Mouse (Mus musculus): ENCODE data around the gene Rngtt. TPM values are rescaled to one million over a fixed set of nuclear protein-coding genes. Genes with fewer than 3 reads are reported as not detected.
A peak's percentile ranks its signal among the peaks of the same experiment; 100 is the strongest.

Rngtt gene
- polyA plus RNA-seq, 1 experiment, result 3.4 TPM

DNA sequence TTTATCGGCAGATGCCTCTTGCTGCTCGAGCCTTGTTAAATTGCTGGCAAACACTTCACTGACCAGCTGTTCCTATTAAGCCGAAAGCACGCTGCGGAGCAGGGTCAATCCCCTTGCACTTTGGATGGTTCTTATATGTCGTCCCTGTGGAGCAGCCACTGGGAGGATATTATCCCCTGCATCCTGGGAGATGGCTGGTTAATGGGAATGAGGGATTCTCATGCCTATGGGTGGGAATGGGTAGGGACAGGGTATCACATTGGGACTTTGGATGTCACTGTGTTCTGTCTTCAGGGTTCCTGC lies 235.4 kb downstream of the Rngtt start:
- WGBS, result 23% methylated on average over 6 of the region's 6 CpGs

GRCm38 (mm10) chr4:33546278-33546677 lies 236.2 kb downstream of the Rngtt start:
- 88% methylated on average over 11 of the region's 11 CpGs for WGBS
- Histone ChIP-seq H3K27ac (ENCODE audit: insufficient read depth, low read depth, low read length) (no peak overlapping the region), H3K27me3 (replicated peaks; ENCODE audit: control insufficient read depth, insufficient read depth, low read length) (no peaks in the 10 kb centered on the region), H3K4me1 (ENCODE audit: control insufficient read depth, insufficient read depth, low read length) (no peaks in the 10 kb centered on the region), H3K36me3 (ENCODE audit: control insufficient read depth, insufficient read depth, low read length) (no peaks in the 10 kb centered on the region), H3K4me3 (ENCODE audit: insufficient read depth, low read depth, low read length) (no peak overlapping the region)
- no peak for DNase-seq
- TF ChIP-seq CTCF (conservative IDR thresholded peaks at IDR 0.05; ENCODE audit: insufficient read depth, insufficient read length, low read depth, low read length) (no peak), POLR2A (IDR thresholded peaks at IDR 0.05; ENCODE audit: low read depth, low read length) (no peak)

More for the DNA sequence above, 235.4 kb downstream of the Rngtt start:
- no peaks in the 10 kb centered on the region for H3K4me1 ChIP-seq (ENCODE audit: control insufficient read depth, insufficient read depth, low read length)
- H3K4me3 ChIP-seq (ENCODE audit: insufficient read depth, low read depth, low read length), result no peak overlapping the region
- H3K27me3 ChIP-seq (replicated peaks; ENCODE audit: control insufficient read depth, insufficient read depth, low read length), result no peaks in the 10 kb centered on the region
- no peaks in the 10 kb centered on the region for H3K36me3 ChIP-seq (ENCODE audit: control insufficient read depth, insufficient read depth, low read length)
- H3K27ac ChIP-seq (ENCODE audit: insufficient read depth, low read depth, low read length), result no peak overlapping the region
- TF ChIP-seq CTCF (conservative IDR thresholded peaks at IDR 0.05; ENCODE audit: insufficient read depth, insufficient read length, low read depth, low read length), result no peak
- no peak for TF ChIP-seq POLR2A (IDR thresholded peaks at IDR 0.05; ENCODE audit: low read depth, low read length)
- peak; percentile 37 for DNase-seq

DNA sequence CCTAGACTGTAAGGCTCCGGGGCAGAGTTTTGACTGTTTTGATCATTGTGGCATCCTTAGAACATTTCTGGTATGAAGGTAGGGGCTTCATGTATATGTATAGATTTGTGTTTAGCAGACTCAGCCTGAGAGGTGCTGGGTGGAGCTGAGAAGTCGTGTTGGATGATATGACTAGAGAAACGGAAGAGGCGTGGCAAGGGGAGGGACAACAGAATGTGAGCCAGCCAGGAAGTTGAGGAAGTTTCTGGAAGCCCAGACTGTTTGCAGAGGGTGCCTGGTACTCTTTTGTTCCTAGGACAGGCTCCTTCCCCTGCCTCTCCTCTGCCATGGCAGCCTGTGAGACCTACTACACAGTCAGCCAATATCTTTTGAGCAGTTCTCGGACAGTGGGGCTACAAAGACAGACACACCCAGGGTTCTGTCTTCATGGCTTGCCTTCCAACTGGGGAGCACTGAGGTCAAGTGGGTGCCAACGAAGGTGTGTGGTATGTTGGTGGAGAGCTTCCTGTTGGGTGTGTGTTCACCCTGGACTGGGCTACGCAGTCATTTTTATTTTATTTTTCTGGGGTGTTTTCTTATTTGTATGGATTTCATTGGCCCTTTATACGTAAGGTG lies 237.3 kb downstream of the Rngtt start:
- H3K4me3 ChIP-seq (ENCODE audit: insufficient read depth, low read depth, low read length), result no peak overlapping the region
- 78% methylated on average over 8 of the region's 8 CpGs for WGBS
- no peaks in the 10 kb centered on the region for H3K27me3 ChIP-seq (replicated peaks; ENCODE audit: control insufficient read depth, insufficient read depth, low read length)
- no peaks in the 10 kb centered on the region for H3K4me1 ChIP-seq (ENCODE audit: control insufficient read depth, insufficient read depth, low read length)
- H3K36me3 ChIP-seq (ENCODE audit: control insufficient read depth, insufficient read depth, low read length), result no peaks in the 10 kb centered on the region
- no peak overlapping the region for H3K27ac ChIP-seq (ENCODE audit: insufficient read depth, low read depth, low read length)
- no peak for TF ChIP-seq CTCF (conservative IDR thresholded peaks at IDR 0.05; ENCODE audit: insufficient read depth, insufficient read length, low read depth, low read length)
- TF ChIP-seq POLR2A (IDR thresholded peaks at IDR 0.05; ENCODE audit: low read depth, low read length), result no peak
- no peak for DNase-seq

DNA sequence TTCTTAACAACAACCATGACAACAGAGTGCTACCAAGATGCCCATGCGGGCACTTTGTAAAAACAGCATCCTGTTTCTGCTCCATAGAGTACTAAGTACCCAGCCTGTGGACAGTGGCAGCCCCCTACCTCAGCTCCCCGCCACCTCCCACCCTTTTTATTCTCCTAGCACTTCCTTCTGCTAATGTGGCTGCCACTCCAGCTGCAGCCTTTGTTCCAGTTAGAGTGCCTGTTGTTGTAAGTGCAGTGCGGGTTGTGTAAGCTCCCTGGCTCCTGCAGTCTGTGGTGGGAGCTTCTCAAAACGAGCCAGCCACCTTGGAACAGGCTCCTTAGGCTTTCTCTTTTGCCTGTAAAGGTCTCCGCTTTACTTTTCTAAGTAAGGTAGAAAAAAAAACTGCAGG lies 239.5 kb downstream of the Rngtt start:
- Histone ChIP-seq H3K36me3 (ENCODE audit: control insufficient read depth, insufficient read depth, low read length) (no peaks in the 10 kb centered on the region), H3K27ac (ENCODE audit: insufficient read depth, low read depth, low read length) (no peak overlapping the region), H3K4me3 (ENCODE audit: insufficient read depth, low read depth, low read length) (no peak overlapping the region), H3K4me1 (ENCODE audit: control insufficient read depth, insufficient read depth, low read length) (0 out of 2 replicates have a peak, but pooled peaks cover 6% of the 10 kb centered on the region), H3K27me3 (replicated peaks; ENCODE audit: control insufficient read depth, insufficient read depth, low read length) (no peaks in the 10 kb centered on the region)
- no peak for DNase-seq
- 52% methylated on average over 5 of the region's 5 CpGs for WGBS
- TF ChIP-seq CTCF (conservative IDR thresholded peaks at IDR 0.05; ENCODE audit: insufficient read depth, insufficient read length, low read depth, low read length) (no peak), POLR2A (IDR thresholded peaks at IDR 0.05; ENCODE audit: low read depth, low read length) (no peak)

Other genes starting within 250 kb of the Rngtt start
- 0.56 and 0.66 TPM in 2 replicates for gene Gabrr2, start 247.3 kb upstream of the Rngtt start, polyA plus RNA-seq (2012; rRNA removed)
- gene Gabrr1, start 177.8 kb upstream of the Rngtt start, polyA plus RNA-seq (2012; rRNA removed), result not detected in 2 replicates
- gene Pm20d2, start 120.6 kb upstream of the Rngtt start, polyA plus RNA-seq (2012; rRNA removed), result 3.9 and 5.2 TPM in 2 replicates
- 0.18 and 0.36 TPM in 2 replicates for gene Srsf12, start 101.3 kb upstream of the Rngtt start, polyA plus RNA-seq (2012; rRNA removed)
- 32.3 and 53.2 TPM in 2 replicates for gene Pnrc1, start 20.1 kb upstream of the Rngtt start, polyA plus RNA-seq (2012; rRNA removed)

Data from kidney, adult 2 months (tissue).